Mouse (Mus musculus): ENCODE results near the gene Ccl22. TPM values are rescaled to one million over a fixed set of nuclear protein-coding genes. Genes with fewer than 3 reads are reported as not detected.

Gene Ccl22
- total and polyA plus RNA-seq, 3 experiments, result 0.06 TPM; not detected in 2

DNA sequence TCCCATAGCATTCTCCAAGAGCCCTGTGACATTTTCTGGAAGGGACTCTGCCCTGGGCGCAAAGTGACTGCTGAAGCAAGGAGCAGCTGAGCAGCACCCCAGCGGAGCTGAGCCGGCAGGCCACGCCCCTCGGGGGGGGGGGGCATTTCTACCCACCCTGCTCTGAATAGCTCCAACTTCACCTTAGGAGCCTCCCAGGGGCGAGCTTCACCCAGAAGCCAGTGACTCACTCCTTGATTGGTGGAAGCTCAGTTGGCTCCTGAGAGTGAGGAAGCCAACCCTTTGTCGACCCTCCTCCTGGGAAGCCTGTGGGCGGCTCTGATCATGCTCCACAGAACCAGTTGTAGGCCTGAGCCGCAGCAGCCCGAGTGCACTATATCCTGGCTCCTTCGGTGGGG lies 36.4 kb downstream of the Ccl22 start:
- Histone ChIP-seq H3K27me3 (ENCODE audit: control insufficient read depth in 1 of 2, insufficient read depth in 2 of 2, low read length in 2 of 2) (peaks cover 1 to 3% of the 10 kb centered on the region in 2 experiments; a peak in 2 of 4 replicates), H3K79me2 (ENCODE audit: control insufficient read depth, insufficient read depth, low read length, poor library complexity) (no peaks in the 10 kb centered on the region), H3K9me3 (replicated peaks; ENCODE audit: insufficient read depth, low read length) (no peaks in the 10 kb centered on the region), H3K9ac (ENCODE audit: control insufficient read depth, low read depth, low read length, poor library complexity, severe bottlenecking) (no peak overlapping the region), H3K36me3 (ENCODE audit: control insufficient read depth in 1 of 2, insufficient read depth in 2 of 2, low read length in 2 of 2) (no peaks in the 10 kb centered on the region), H3K4me3 (ENCODE audit: control insufficient read depth in 1 of 2, insufficient read depth in 1 of 2, low read depth in 2 of 2, low read length in 2 of 2) (no peak overlapping the region), H3K27ac (ENCODE audit: control insufficient read depth, low read depth, low read length) (no peak overlapping the region), H3K4me1 (ENCODE audit: control insufficient read depth in 1 of 2, insufficient read depth in 2 of 2, low read length in 2 of 2) (no peaks in the 10 kb centered on the region)
- DNase-seq (ENCODE audit: low read depth, low spot score), result no peak
- TF ChIP-seq CHD2 (IDR thresholded peaks at IDR 0.05; ENCODE audit: low read length) (no peak), MYB (IDR thresholded peaks at IDR 0.05; ENCODE audit: low read depth, low read length) (no peak), MAX (IDR thresholded peaks at IDR 0.05; ENCODE audit: low read length) (no peak), ZNF384 (IDR thresholded peaks at IDR 0.05; ENCODE audit: low read depth, low read length) (no peak), JUND (IDR thresholded peaks at IDR 0.05; ENCODE audit: low read depth, low read length) (no peak), TAL1 (IDR thresholded peaks at IDR 0.05; ENCODE audit: low read length) (no peak), RAD21 (IDR thresholded peaks at IDR 0.05; ENCODE audit: low read depth, low read length) (no peak), HCFC1 (IDR thresholded peaks at IDR 0.05; ENCODE audit: low read depth, low read length) (no peak), BHLHE40 (IDR thresholded peaks at IDR 0.05; ENCODE audit: borderline replicate concordance, low read depth, low read length) (no peak), ZMIZ1 (IDR thresholded peaks at IDR 0.05; ENCODE audit: low read depth, low read length) (no peak), CHD1 (IDR thresholded peaks at IDR 0.05; ENCODE audit: low read depth, low read length) (no peak), SMC3 (IDR thresholded peaks at IDR 0.05; ENCODE audit: low read depth, low read length) (no peak), ZKSCAN1 (IDR thresholded peaks at IDR 0.05; ENCODE audit: low read depth, low read length) (no peak), MYC (IDR thresholded peaks at IDR 0.05; ENCODE audit: low read depth, low read length) (no peak), TBP (IDR thresholded peaks at IDR 0.05; ENCODE audit: low read depth, low read length) (no peak), NRF1 (IDR thresholded peaks at IDR 0.05; ENCODE audit: insufficient read depth, low read depth, low read length, poor library complexity, severe bottlenecking) (no peak), MEF2A (IDR thresholded peaks at IDR 0.05; ENCODE audit: extremely low read depth, insufficient replicate concordance, low read depth, low read length, poor library complexity, severe bottlenecking) (no peak), E2F4 (IDR thresholded peaks at IDR 0.05; ENCODE audit: borderline replicate concordance, low read depth, low read length) (no peak), ZC3H11A (IDR thresholded peaks at IDR 0.05; ENCODE audit: low read depth, low read length) (no peak)

DNA sequence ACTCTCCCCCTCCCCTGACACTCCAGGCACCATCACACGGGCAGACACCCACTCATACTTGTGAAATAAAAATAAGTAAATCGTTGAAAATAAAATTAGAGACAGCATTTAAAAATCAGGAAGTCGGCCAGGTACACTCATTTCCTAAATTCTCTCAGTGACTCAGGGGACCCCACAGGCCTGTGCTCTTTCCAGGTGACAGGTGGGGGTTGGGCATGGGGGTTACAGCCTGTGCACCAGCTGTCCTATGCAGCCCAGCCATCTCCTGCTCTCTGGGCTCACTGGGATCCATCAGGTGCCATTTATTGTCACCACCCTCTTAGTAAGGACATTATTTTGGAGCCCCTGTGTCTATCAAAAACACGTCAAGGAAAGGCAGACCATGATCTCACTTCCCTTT lies 38.5 kb downstream of the Ccl22 start:
- no peak overlapping the region for H3K9ac ChIP-seq (ENCODE audit: control insufficient read depth, low read depth, low read length, poor library complexity, severe bottlenecking)
- DNase-seq (ENCODE audit: low read depth, low spot score), result no peak
- H3K9me3 ChIP-seq (replicated peaks; ENCODE audit: insufficient read depth, low read length), result no peaks in the 10 kb centered on the region
- peaks cover 3 to 4% of the 10 kb centered on the region in 2 experiments; a peak in 2 of 4 replicates for H3K27me3 ChIP-seq (ENCODE audit: control insufficient read depth in 1 of 2, insufficient read depth in 2 of 2, low read length in 2 of 2)
- peaks cover 0 to 4% of the 10 kb centered on the region in 2 experiments; a peak in 1 of 4 replicates for H3K36me3 ChIP-seq (ENCODE audit: control insufficient read depth in 1 of 2, insufficient read depth in 2 of 2, low read length in 2 of 2)
- TF ChIP-seq ZKSCAN1 (IDR thresholded peaks at IDR 0.05; ENCODE audit: low read depth, low read length) (no peak), TAL1 (IDR thresholded peaks at IDR 0.05; ENCODE audit: low read length) (no peak), RAD21 (IDR thresholded peaks at IDR 0.05; ENCODE audit: low read depth, low read length) (no peak), EP300 (IDR thresholded peaks at IDR 0.05; ENCODE audit: low read depth in 1 of 2, low read length in 2 of 2) (no peak), ZNF384 (IDR thresholded peaks at IDR 0.05; ENCODE audit: low read depth, low read length) (no peak), MAX (IDR thresholded peaks at IDR 0.05; ENCODE audit: low read length) (no peak), CHD1 (IDR thresholded peaks at IDR 0.05; ENCODE audit: low read depth, low read length) (no peak), MYB (IDR thresholded peaks at IDR 0.05; ENCODE audit: low read depth, low read length) (no peak), RCOR1 (IDR thresholded peaks at IDR 0.05; ENCODE audit: low read depth, low read length) (no peak), ELF1 (IDR thresholded peaks at IDR 0.05; ENCODE audit: low read depth, low read length) (no peak), CHD2 (IDR thresholded peaks at IDR 0.05; ENCODE audit: low read length) (no peak), MAZ (IDR thresholded peaks at IDR 0.05; ENCODE audit: low read depth, low read length) (no peak), POLR2AphosphoS2 (IDR thresholded peaks at IDR 0.05; ENCODE audit: low read length) (no peak), JUND (IDR thresholded peaks at IDR 0.05; ENCODE audit: low read depth, low read length) (no peak), TCF12 (IDR thresholded peaks at IDR 0.05; ENCODE audit: low read depth, low read length) (no peak), SIN3A (IDR thresholded peaks at IDR 0.05; ENCODE audit: low read length) (no peak)
- H3K79me2 ChIP-seq (ENCODE audit: control insufficient read depth, insufficient read depth, low read length, poor library complexity), result no peaks in the 10 kb centered on the region
- no peak overlapping the region for H3K4me3 ChIP-seq (ENCODE audit: control insufficient read depth in 1 of 2, insufficient read depth in 1 of 2, low read depth in 2 of 2, low read length in 2 of 2)
- no peak overlapping the region for H3K27ac ChIP-seq (ENCODE audit: control insufficient read depth, low read depth, low read length)
- peaks cover 0 to 8% of the 10 kb centered on the region in 2 experiments; a peak in 2 of 4 replicates for H3K4me1 ChIP-seq (ENCODE audit: control insufficient read depth in 1 of 2, insufficient read depth in 2 of 2, low read length in 2 of 2)

Measured in MEL (cell line).